Mouse (Mus musculus) C2C12 (cell line): Measurements from ENCODE around the gene Slco2a1. TPM values are rescaled to one million over a fixed set of nuclear protein-coding genes. Genes with fewer than 3 reads are reported as not detected.
"Not testable (repeated sequence)": the region's sequence is repeated elsewhere in the genome, so short reads cannot be mapped to it uniquely, and the experiment has no call there.

Experiments used
- H3K27me3 ChIP-seq: one replicate; pipeline ENCODE4 v1.6.1; 2011; ENCODE audit not compliant: control insufficient read depth, insufficient read depth, insufficient read length
- H3K36me3 ChIP-seq: one replicate; pipeline ENCODE4 v1.6.1; 2011; ENCODE audit not compliant: control insufficient read depth, insufficient read depth
- H3K4me3 ChIP-seq: one replicate; pipeline ENCODE4 v1.5.1; 2011; ENCODE audit warnings: mild to moderate bottlenecking, control low read depth; ENCODE audit not compliant: poor library complexity, insufficient read depth, severe bottlenecking
- H3K79me2 ChIP-seq: one replicate; pipeline ENCODE4 v1.6.1; 2011; ENCODE audit not compliant: control insufficient read depth, insufficient read depth
- H3K79me3 ChIP-seq: one replicate; pipeline ENCODE4 v1.6.1; 2011; ENCODE audit warnings: low read depth, control low read depth
- H3ac ChIP-seq: one replicate; pipeline ENCODE3; 2011; ENCODE audit warnings: low read depth; ENCODE audit not compliant: control insufficient read depth, insufficient read length
- CEBPB ChIP-seq: IDR thresholded peaks from one replicate; pipeline ENCODE4 v1.6.1; 2011; ENCODE audit warnings: low read depth, mild to moderate bottlenecking, control low read depth, moderate library complexity
- CTCF ChIP-seq: IDR thresholded peaks from one replicate; pipeline ENCODE4 v1.5.1; 2011; ENCODE audit not compliant: control insufficient read depth, insufficient read depth, insufficient read length
- FOSL1 ChIP-seq: IDR thresholded peaks from one replicate; pipeline ENCODE4 v1.8.0; 2011; ENCODE audit warnings: mild to moderate bottlenecking, low read length; ENCODE audit not compliant: poor library complexity, insufficient read depth, severe bottlenecking
- MAX ChIP-seq: IDR thresholded peaks from one replicate; pipeline ENCODE4 v1.6.1; 2011; ENCODE audit warnings: mild to moderate bottlenecking, control low read depth
- MYOD1 ChIP-seq: IDR thresholded peaks from one replicate; pipeline ENCODE4 v1.6.1; 2011; ENCODE audit warnings: low read depth; ENCODE audit not compliant: control insufficient read depth, insufficient read length
- MYOG ChIP-seq: IDR thresholded peaks from one replicate; pipeline ENCODE4 v1.6.1; 2011; ENCODE audit not compliant: control insufficient read depth, insufficient read length; ENCODE audit errors: extremely low read depth
- USF1 ChIP-seq: IDR thresholded peaks from one replicate; pipeline ENCODE4 v1.6.1; 2011; ENCODE audit warnings: low read depth, mild to moderate bottlenecking, control low read depth, moderate library complexity
- polyA plus RNA-seq: library from polyadenylated mRNA; unstranded; fragments of >200 nt; fragmentation: generic; extraction: Trizol; gene quantifications from one replicate; pipeline ENCODE4 v1.2.1, GENCODE M21; 2012; ENCODE audit warnings: missing spikeins

Gene Slco2a1
- polyA plus RNA-seq, 1 experiment = 0.20 TPM

- no peaks in the 10 kb centered on the region for H3K79me2 ChIP-seq
- H3K79me3 ChIP-seq = no peaks in the 10 kb centered on the region
- TF ChIP-seq CTCF (peak; percentile 97), USF1 (no peak)
- no peaks in the 10 kb centered on the region for H3K36me3 ChIP-seq
- H3K4me3 ChIP-seq = no peak overlapping the region
- no peaks in the 10 kb centered on the region for H3K27me3 ChIP-seq
- H3ac ChIP-seq = no peak overlapping the region
Measured at GRCm38 (mm10) chr9:103092248-103092647, 103.7 kb downstream of the Slco2a1 start.

DNA sequence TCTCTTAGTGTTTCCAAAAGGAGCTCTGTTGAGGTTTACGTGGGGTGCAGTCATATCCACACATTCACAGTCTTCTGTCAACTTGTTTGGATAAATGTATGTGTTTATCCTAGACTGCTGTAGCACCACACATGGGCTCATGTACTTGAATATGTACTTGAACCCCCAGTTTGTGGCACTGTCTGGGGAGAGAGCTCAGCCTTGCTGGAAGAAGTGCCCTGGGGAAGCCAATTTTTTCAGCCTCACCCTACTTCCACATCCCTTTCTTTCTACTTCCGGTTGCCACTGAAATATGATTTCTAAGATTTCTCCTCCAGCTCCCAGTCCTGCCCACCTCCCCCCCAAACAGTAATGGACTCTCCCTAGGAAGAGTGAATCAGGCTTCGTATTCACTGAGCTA lies 105.2 kb downstream of the Slco2a1 start:
- Histone ChIP-seq H3K79me3 (no peaks in the 10 kb centered on the region), H3K36me3 (no peaks in the 10 kb centered on the region), H3K79me2 (no peaks in the 10 kb centered on the region), H3ac (no peak overlapping the region), H3K27me3 (no peaks in the 10 kb centered on the region), H3K4me3 (no peak overlapping the region)
- TF ChIP-seq CTCF (no peak), MYOG (no peak), MYOD1 (no peak), MAX (no peak), CEBPB (no peak), FOSL1 (no peak), USF1 (no peak)

- not testable (repeated sequence) for H3K79me2 ChIP-seq, H3K4me3 ChIP-seq, H3K27me3 ChIP-seq, H3ac ChIP-seq, H3K36me3 ChIP-seq, H3K79me3 ChIP-seq
Measured at GRCm38 (mm10) chr9:103108341-103108798, 119.9 kb downstream of the Slco2a1 start.

GRCm38 (mm10) chr9:103108943-103109670 lies 120.6 kb downstream of the Slco2a1 start:
- no peaks in the 10 kb centered on the region for H3K36me3 ChIP-seq
- H3ac ChIP-seq = no peak overlapping the region
- H3K4me3 ChIP-seq = no peak overlapping the region
- TF ChIP-seq CEBPB = no peak
- TF ChIP-seq MAX = no peak
- TF ChIP-seq USF1 = no peak
- TF ChIP-seq MYOD1 = no peak
- no peak for TF ChIP-seq CTCF
- no peaks in the 10 kb centered on the region for H3K79me2 ChIP-seq
- peaks cover 4% of the 10 kb centered on the region for H3K27me3 ChIP-seq
- H3K79me3 ChIP-seq = no peaks in the 10 kb centered on the region

- H3ac ChIP-seq = no peak overlapping the region
- H3K36me3 ChIP-seq = no peaks in the 10 kb centered on the region
- no peaks in the 10 kb centered on the region for H3K79me2 ChIP-seq
- H3K27me3 ChIP-seq = peaks cover 4% of the 10 kb centered on the region
- TF ChIP-seq MYOD1 (no peak), FOSL1 (no peak), MAX (no peak), MYOG (no peak), CTCF (no peak), USF1 (no peak), CEBPB (no peak)
- H3K79me3 ChIP-seq = no peaks in the 10 kb centered on the region
- H3K4me3 ChIP-seq = no peak overlapping the region
Measured at GRCm38 (mm10) chr9:103109911-103110310, 121.4 kb downstream of the Slco2a1 start.

DNA sequence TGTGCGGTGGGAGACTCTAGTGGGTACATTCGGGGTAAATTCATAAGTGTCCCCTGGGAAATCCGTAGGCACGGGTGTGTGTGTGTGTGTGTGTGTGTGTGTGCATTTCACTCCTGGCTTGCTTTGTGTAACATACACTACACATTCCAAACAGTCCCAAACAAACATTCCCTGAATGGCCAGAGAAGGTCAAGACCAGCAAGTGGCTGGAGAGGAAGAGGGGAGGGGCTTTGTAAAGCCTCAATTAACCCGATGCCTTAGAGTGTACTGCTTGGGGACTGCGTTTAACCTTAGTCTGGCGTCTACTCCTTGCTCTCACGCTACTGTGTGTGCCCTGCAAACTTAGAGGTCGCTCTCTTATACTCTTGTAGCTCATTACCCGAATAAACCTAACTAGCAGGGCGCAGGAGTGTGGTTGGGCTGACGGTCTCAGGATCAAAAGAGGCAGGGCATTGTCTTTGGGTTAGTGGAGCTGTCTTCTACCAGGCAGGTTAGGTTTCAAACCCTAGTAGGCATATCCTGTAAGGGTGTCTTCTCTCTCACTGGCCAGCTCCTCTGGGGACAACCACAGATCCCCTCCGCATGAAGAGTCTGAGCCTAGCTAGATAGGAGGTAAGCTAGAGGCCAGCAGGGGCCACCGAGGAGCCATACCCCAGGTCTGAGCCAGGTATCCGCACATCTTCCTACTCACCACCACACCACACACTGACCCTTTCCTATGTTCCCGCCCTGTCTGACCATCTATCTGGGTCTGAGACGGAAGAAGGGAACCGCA lies 122.4 kb downstream of the Slco2a1 start:
- Histone ChIP-seq H3K4me3 (no peak overlapping the region), H3K27me3 (peaks cover 4% of the 10 kb centered on the region)

More for the DNA sequence above, 122.4 kb downstream of the Slco2a1 start:
- H3K36me3 ChIP-seq = no peaks in the 10 kb centered on the region
- no peaks in the 10 kb centered on the region for H3K79me2 ChIP-seq
- no peaks in the 10 kb centered on the region for H3K79me3 ChIP-seq
- TF ChIP-seq CTCF = no peak
- no peak for TF ChIP-seq USF1
- TF ChIP-seq CEBPB = no peak
- TF ChIP-seq MYOG = no peak
- TF ChIP-seq FOSL1 = no peak
- no peak for TF ChIP-seq MAX
- no peak for TF ChIP-seq MYOD1
- no peak overlapping the region for H3ac ChIP-seq
